In genomic region chr12:85269821-85270220, GRCm38 (mm10) we compare ENCODE assay signal across 8 mouse cellular contexts. TPM values are rescaled to one million over a fixed set of nuclear protein-coding genes. Genes with fewer than 3 reads are reported as not detected.
DNase-seq lines count a peak whose midpoint lies in the region; ATAC-seq and TF ChIP-seq lines count a peak whose summit lies in the region.

No protein-coding gene starts in this region.

- H3K4me2 ChIP-seq in heart, embryonic 14.5 days (ENCODE audit: low read length): peak overlapping the region; percentile 74
- peak overlapping the region; percentile 35 for H3K4me2 ChIP-seq in hindbrain, embryonic 11.5 days (replicated peaks; ENCODE audit: low read depth, low read length)

- 47% methylated on average over 3 of the region's 3 CpGs for WGBS in heart, embryonic 14.5 days
- 61% methylated on average over 3 of the region's 3 CpGs for WGBS in hindbrain, embryonic 11.5 days
- 63% methylated on average over 3 of the region's 3 CpGs for WGBS in midbrain, embryonic 10.5 days

- H3K27ac ChIP-seq in heart, embryonic 14.5 days (replicated peaks in 1 of 2; ENCODE audit: control insufficient read depth in 1 of 2, insufficient read depth in 1 of 2, low read depth in 2 of 2, low read length in 2 of 2): peak overlapping the region; percentile 75 to 79; a peak in 3 of 4 replicates
- peak overlapping the region; percentile 67 for H3K27ac ChIP-seq in hindbrain, embryonic 11.5 days (ENCODE audit: low read depth, low read length)
- peak overlapping the region; percentile 92 for H3K27ac ChIP-seq in midbrain, embryonic 10.5 days (replicated peaks)

- no peak for TF ChIP-seq CTCF in G1E (IDR thresholded peaks at IDR 0.05; ENCODE audit: low read depth, low read length)

- DNase-seq in heart, postnatal 14 days: no peak
- DNase-seq in G1E (ENCODE audit: low spot score): no peak
- DNase-seq in hindbrain, embryonic 11.5 days (ENCODE audit: low spot score): no peak
- no peak for DNase-seq in midbrain, embryonic 10.5 days (ENCODE audit: low spot score)
- DNase-seq in cerebellum, adult 8-10 months: no peak
- DNase-seq in thymus, postnatal 36 days: no peak
- no peak for DNase-seq in left cerebral cortex, postnatal 25 days (ENCODE audit: low spot score in 2 of 2)

- H3K4me3 ChIP-seq in heart, embryonic 14.5 days (ENCODE audit: control insufficient read depth in 1 of 2, insufficient read depth in 1 of 2, low read depth in 1 of 2, low read length in 2 of 2): peak overlapping the region; percentile 64 to 95
- H3K4me3 ChIP-seq in G1E (ENCODE audit: low read depth, low read length): peak overlapping the region; percentile 70
- peak overlapping the region; percentile 49 for H3K4me3 ChIP-seq in hindbrain, embryonic 11.5 days (ENCODE audit: low read depth, low read length)
- peak overlapping the region; percentile 67 for H3K4me3 ChIP-seq in midbrain, embryonic 10.5 days

- no peaks in the 10 kb centered on the region for H3K27me3 ChIP-seq in heart, embryonic 14.5 days (ENCODE audit: control insufficient read depth, insufficient read depth, low read length)
- H3K27me3 ChIP-seq in G1E (ENCODE audit: insufficient read depth, low read length): no peaks in the 10 kb centered on the region
- no peaks in the 10 kb centered on the region for H3K27me3 ChIP-seq in hindbrain, embryonic 11.5 days (ENCODE audit: control insufficient read depth, insufficient read depth, low read length)
- H3K27me3 ChIP-seq in midbrain, embryonic 10.5 days (ENCODE audit: low read depth, poor library complexity, severe bottlenecking): no peaks in the 10 kb centered on the region

- H3K4me1 ChIP-seq in heart, embryonic 14.5 days (ENCODE audit: control insufficient read depth in 2 of 2, insufficient read depth in 2 of 2, low read length in 2 of 2): peaks cover 2 to 12% of the 10 kb centered on the region in 2 experiments; a peak in 3 of 4 replicates
- peaks cover 10% of the 10 kb centered on the region for H3K4me1 ChIP-seq in G1E (ENCODE audit: insufficient read depth, low read depth, low read length)
- no peaks in the 10 kb centered on the region for H3K4me1 ChIP-seq in hindbrain, embryonic 11.5 days (replicated peaks; ENCODE audit: control insufficient read depth, insufficient read depth, low read length)
- peaks cover 11% of the 10 kb centered on the region for H3K4me1 ChIP-seq in midbrain, embryonic 10.5 days

- intact Hi-C loops in heart, postnatal 14 days (cut with DNase I): loop anchor here (5.0 kb wide), 1 partner anchor 48 kb away; no protein-coding TSS in a partner anchor
- intact Hi-C loops in left cerebral cortex, postnatal 25 days (cut with DNase I): no loop called here

- ATAC-seq in heart, embryonic 14.5 days (ENCODE audit: insufficient number of reproducible peaks, insufficient read depth, low FRiP score, low read depth): no peak
- ATAC-seq in G1E (ENCODE audit: extremely low read depth, insufficient number of reproducible peaks, low FRiP score, poor library complexity, severe bottlenecking): no peak
- peak; percentile 22; the same call in 1 of the 2 replicates for ATAC-seq in hindbrain, embryonic 11.5 days (ENCODE audit: low FRiP score)

- H3K36me3 ChIP-seq in heart, embryonic 14.5 days (ENCODE audit: control insufficient read depth, insufficient read depth, low read length): 0 out of 2 replicates have a peak, but pooled peaks cover 3% of the 10 kb centered on the region
- H3K36me3 ChIP-seq in G1E (replicated peaks): peaks cover 36% of the 10 kb centered on the region
- H3K36me3 ChIP-seq in hindbrain, embryonic 11.5 days (ENCODE audit: control insufficient read depth, insufficient read depth, low read length): no peaks in the 10 kb centered on the region
- peaks cover 24% of the 10 kb centered on the region for H3K36me3 ChIP-seq in midbrain, embryonic 10.5 days

- H3K9me3 ChIP-seq in heart, embryonic 14.5 days (ENCODE audit: control insufficient read depth, low read length): peaks cover 3% of the 10 kb centered on the region; the same call in 1 of the 2 replicates
- no peaks in the 10 kb centered on the region for H3K9me3 ChIP-seq in G1E (replicated peaks)
- no peaks in the 10 kb centered on the region for H3K9me3 ChIP-seq in hindbrain, embryonic 11.5 days (ENCODE audit: control insufficient read depth, low read length)
- no peaks in the 10 kb centered on the region; the same call in 1 of the 2 replicates for H3K9me3 ChIP-seq in midbrain, embryonic 10.5 days (replicated peaks)

- peak overlapping the region; percentile 81 for H3K9ac ChIP-seq in heart, embryonic 14.5 days (ENCODE audit: low read length)
- peak overlapping the region; percentile 64 for H3K9ac ChIP-seq in hindbrain, embryonic 11.5 days (ENCODE audit: low read depth, low read length)

RNA-seq across cellular contexts. Expression of gene Mlh3, which starts 0.6 kb away (rescaled TPM):
- polyA plus RNA-seq in heart, embryonic 14.5 days (2014; fragmentation: Nextera tagmentation; extraction: Ambion mirVana): 6.2 and 7.6 TPM in 2 replicates
- 1 to 10 TPM; 8.3 to 8.6 TPM for total RNA-seq in heart, postnatal 14 days (2021)
- 25.2 and 33.6 TPM in 2 replicates for total RNA-seq in G1E (2014; fragmentation: Nextera tagmentation)
- 19.5 and 20.8 TPM in 2 replicates for total RNA-seq in G1E (2017)
- polyA plus RNA-seq in G1E (2012): 1.9 and 2.2 TPM in 2 replicates
- polyA plus RNA-seq in hindbrain, embryonic 11.5 days (2014; fragmentation: Nextera tagmentation; extraction: Ambion mirVana): 7.7 and 8.4 TPM in 2 replicates
- polyA plus RNA-seq in midbrain, embryonic 10.5 days (2016; fragmentation: Nextera tagmentation; extraction: Ambion mirVana): 8.2 and 8.8 TPM in 2 replicates
- total RNA-seq in left cerebral cortex, postnatal 25 days (2021): 10 to 100 TPM; 14.9 to 18.4 TPM

RNA-seq across cellular contexts. Expression of gene Acyp1, which starts 18.4 kb away (rescaled TPM):
- polyA plus RNA-seq in heart, embryonic 14.5 days (2014; fragmentation: Nextera tagmentation; extraction: Ambion mirVana): 70.0 and 79.7 TPM in 2 replicates
- total RNA-seq in heart, postnatal 14 days (2021): 10 to 100 TPM; 19.2 to 20.3 TPM
- total RNA-seq in G1E (2014; fragmentation: Nextera tagmentation) (57.0 and 57.3 TPM in 2 replicates), G1E (2017) (285 and 291 TPM in 2 replicates)
- 97.7 and 127 TPM in 2 replicates for polyA plus RNA-seq in G1E (2012)
- polyA plus RNA-seq in hindbrain, embryonic 11.5 days (2014; fragmentation: Nextera tagmentation; extraction: Ambion mirVana): 71.4 and 73.8 TPM in 2 replicates
- 60.3 and 61.4 TPM in 2 replicates for polyA plus RNA-seq in midbrain, embryonic 10.5 days (2016; fragmentation: Nextera tagmentation; extraction: Ambion mirVana)
- 10 to 100 TPM; 31.6 to 35.9 TPM for total RNA-seq in left cerebral cortex, postnatal 25 days (2021)

RNA-seq across cellular contexts. Expression of gene Zc2hc1c, which starts 18.6 kb away (rescaled TPM):
- 0.93 and 1.1 TPM in 2 replicates for polyA plus RNA-seq in heart, embryonic 14.5 days (2014; fragmentation: Nextera tagmentation; extraction: Ambion mirVana)
- 1 to 10 TPM; 1.5 to 2.2 TPM for total RNA-seq in heart, postnatal 14 days (2021)
- not detected in 2 replicates for total RNA-seq in G1E (2014; fragmentation: Nextera tagmentation)
- total RNA-seq in G1E (2017): 1.2 and 1.3 TPM in 2 replicates
- 0.03 and 0.04 TPM in 2 replicates for polyA plus RNA-seq in G1E (2012)
- polyA plus RNA-seq in hindbrain, embryonic 11.5 days (2014; fragmentation: Nextera tagmentation; extraction: Ambion mirVana): 1.2 and 1.5 TPM in 2 replicates
- polyA plus RNA-seq in midbrain, embryonic 10.5 days (2016; fragmentation: Nextera tagmentation; extraction: Ambion mirVana): 1.2 and 1.5 TPM in 2 replicates
- 1 to 10 TPM; 1.9 to 2.0 TPM for total RNA-seq in left cerebral cortex, postnatal 25 days (2021)

RNA-seq across cellular contexts. Expression of gene Eif2b2, which starts 50.5 kb away (rescaled TPM):
- 49.7 and 60.0 TPM in 2 replicates for polyA plus RNA-seq in heart, embryonic 14.5 days (2014; fragmentation: Nextera tagmentation; extraction: Ambion mirVana)
- 10 to 100 TPM; 47.0 to 50.4 TPM for total RNA-seq in heart, postnatal 14 days (2021)
- 28.4 and 36.0 TPM in 2 replicates for total RNA-seq in G1E (2014; fragmentation: Nextera tagmentation)
- 136 and 155 TPM in 2 replicates for total RNA-seq in G1E (2017)
- 320 and 408 TPM in 2 replicates for polyA plus RNA-seq in G1E (2012)
- 90.0 and 103 TPM in 2 replicates for polyA plus RNA-seq in hindbrain, embryonic 11.5 days (2014; fragmentation: Nextera tagmentation; extraction: Ambion mirVana)
- polyA plus RNA-seq in midbrain, embryonic 10.5 days (2016; fragmentation: Nextera tagmentation; extraction: Ambion mirVana): 120 and 121 TPM in 2 replicates
- total RNA-seq in left cerebral cortex, postnatal 25 days (2021): 10 to 100 TPM; 59.8 to 76.8 TPM
